Mouse (Mus musculus) bone marrow, adult 2 months (tissue): Measurements from ENCODE around the gene Arhgef10l. TPM values are rescaled to one million over a fixed set of nuclear protein-coding genes. Genes with fewer than 3 reads are reported as not detected.

Experiments used
- H3K27ac ChIP-seq: fragments of 200-500 bp; 2 replicates; pipeline ENCODE4 v1.5.1; 2012; ENCODE audit warnings: low read depth, mild to moderate bottlenecking, control low read depth, inconsistent platforms, low read length; ENCODE audit not compliant: control insufficient read depth, poor library complexity, insufficient read depth
- H3K4me1 ChIP-seq: fragments of 200-500 bp; 2 replicates; pipeline ENCODE4 v1.6.1; 2011; ENCODE audit warnings: low read length; ENCODE audit not compliant: control insufficient read depth, insufficient read depth
- H3K4me3 ChIP-seq: fragments of 200-500 bp; replicated peaks from 2 replicates; pipeline ENCODE3; 2011; ENCODE audit warnings: mild to moderate bottlenecking, low read depth, low read length, control low read depth; ENCODE audit not compliant: control insufficient read depth
- CTCF ChIP-seq: fragments of 200-500 bp; IDR thresholded peaks from 2 replicates; pipeline ENCODE4 v1.5.1; 2011; ENCODE audit warnings: low read length, control low read depth; ENCODE audit not compliant: control insufficient read depth, insufficient read depth
- POLR2A ChIP-seq: fragments of 200-500 bp; IDR thresholded peaks from 2 replicates; pipeline ENCODE4 v1.6.1; 2011; ENCODE audit warnings: low read depth, mild to moderate bottlenecking, control low read depth, low read length, borderline replicate concordance; ENCODE audit not compliant: control insufficient read depth
- WGBS: fragments of 180-500 bp; shearing (Covaris S2); methylation state at CpG from one replicate; pipeline ENCODE4 v1.1.7; 2018; 5-methylcytosine and 5-hydroxymethylcytosine counted together
- polyA plus RNA-seq: library from polyadenylated mRNA; stranded (reverse); fragments of >200 nt; gene quantifications from 2 replicates; pipeline ENCODE4 v1.2.4, GENCODE M21; 2011; ENCODE audit warnings: low replicate concordance; ENCODE audit not compliant: missing spikeins, insufficient read depth, insufficient read length

Gene Arhgef10l
- polyA plus RNA-seq, 1 experiment: 11.0 TPM

- peaks cover 2% of the 10 kb centered on the region for H3K4me1 ChIP-seq
- TF ChIP-seq POLR2A (no peak), CTCF (peak; percentile 51)
Observed at GRCm38 (mm10) chr4:140559862-140560261, 106.0 kb downstream of the Arhgef10l start.

DNA sequence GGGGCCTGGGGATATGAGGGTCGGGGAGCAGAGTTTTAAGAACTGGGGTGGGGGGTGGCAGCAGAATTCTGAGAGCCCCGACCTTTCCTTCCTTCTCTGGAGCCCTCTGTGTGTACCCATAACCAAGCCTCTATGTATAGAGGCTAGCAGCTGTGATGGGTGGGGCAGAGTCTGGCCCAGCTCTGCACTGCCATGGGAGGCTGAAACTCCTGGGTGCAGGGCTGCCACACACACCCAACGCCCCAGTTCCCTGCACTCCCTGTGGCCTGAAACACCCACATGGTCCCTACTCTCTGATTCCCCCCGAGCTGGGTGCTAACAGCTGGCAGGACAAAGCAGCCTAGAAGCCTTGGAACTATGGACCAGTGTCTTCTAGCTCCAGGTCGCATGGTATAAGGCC lies 107.6 kb downstream of the Arhgef10l start:
- TF ChIP-seq CTCF: no peak
- no peak for TF ChIP-seq POLR2A
- no peak overlapping the region for H3K4me3 ChIP-seq
- WGBS: 78% methylated on average over 5 of the region's 5 CpGs

More at GRCm38 (mm10) chr4:140559862-140560261, 106.0 kb downstream of the Arhgef10l start:
- 60% methylated on average over 4 of the region's 4 CpGs for WGBS
- Histone ChIP-seq H3K4me3 (no peak overlapping the region), H3K27ac (no peak overlapping the region)

GRCm38 (mm10) chr4:140556561-140556960 lies 109.3 kb downstream of the Arhgef10l start:
- Histone ChIP-seq H3K4me1 (peaks cover 2% of the 10 kb centered on the region), H3K4me3 (no peak overlapping the region), H3K27ac (no peak overlapping the region)
- TF ChIP-seq CTCF (no peak), POLR2A (no peak)
- WGBS: 85% methylated on average over 10 of the region's 10 CpGs

More for the DNA sequence above, 107.6 kb downstream of the Arhgef10l start:
- Histone ChIP-seq H3K27ac (no peak overlapping the region), H3K4me1 (peaks cover 2% of the 10 kb centered on the region)

- Histone ChIP-seq H3K27ac (no peak overlapping the region), H3K4me3 (no peak overlapping the region), H3K4me1 (no peaks in the 10 kb centered on the region)
- WGBS: 52% methylated on average over 7 of the region's 7 CpGs
- peak; percentile 86 for TF ChIP-seq CTCF
- TF ChIP-seq POLR2A: no peak
Observed at GRCm38 (mm10) chr4:140555273-140555672, 110.5 kb downstream of the Arhgef10l start.

GRCm38 (mm10) chr4:140554552-140554951 lies 111.3 kb downstream of the Arhgef10l start:
- WGBS: 58% methylated on average over 4 of the region's 4 CpGs
- no peak overlapping the region for H3K27ac ChIP-seq
- H3K4me3 ChIP-seq: no peak overlapping the region
- H3K4me1 ChIP-seq: no peaks in the 10 kb centered on the region
- TF ChIP-seq POLR2A (no peak), CTCF (no peak)

GRCm38 (mm10) chr4:140551766-140552165 lies 114.0 kb downstream of the Arhgef10l start:
- H3K4me1 ChIP-seq: no peaks in the 10 kb centered on the region
- 91% methylated on average over 17 of the region's 17 CpGs for WGBS
- H3K4me3 ChIP-seq: no peak overlapping the region
- TF ChIP-seq POLR2A: no peak
- TF ChIP-seq CTCF: no peak
- H3K27ac ChIP-seq: no peak overlapping the region

GRCm38 (mm10) chr4:140550670-140551069 lies 115.1 kb downstream of the Arhgef10l start:
- no peak for TF ChIP-seq POLR2A
- no peak for TF ChIP-seq CTCF
- Histone ChIP-seq H3K4me3 (no peak overlapping the region), H3K27ac (no peak overlapping the region), H3K4me1 (no peaks in the 10 kb centered on the region)
- WGBS: 82% methylated on average over 6 of the region's 6 CpGs

DNA sequence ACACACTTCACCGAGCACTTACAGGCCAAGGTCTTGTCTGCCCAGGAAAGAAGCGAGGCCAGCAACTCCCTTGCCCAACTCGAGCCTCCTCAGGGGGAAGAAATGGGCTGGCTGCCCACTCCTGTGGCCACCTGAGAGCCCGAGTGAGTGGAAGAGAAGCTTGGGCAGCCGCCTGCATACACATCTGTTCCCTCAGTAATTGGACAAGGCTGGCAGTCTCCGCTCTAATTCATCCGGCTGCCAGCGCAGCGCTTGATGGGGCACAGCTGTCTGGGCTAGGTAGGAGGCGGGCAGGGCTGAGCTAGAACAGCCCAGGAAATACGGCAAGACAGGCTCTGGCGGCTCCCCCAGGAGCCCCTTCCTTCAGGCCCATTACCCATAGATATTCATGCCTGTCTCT lies 115.8 kb downstream of the Arhgef10l start:
- 82% methylated on average over 12 of the region's 12 CpGs for WGBS
- TF ChIP-seq CTCF: no peak
- TF ChIP-seq POLR2A: no peak
- Histone ChIP-seq H3K4me1 (no peaks in the 10 kb centered on the region), H3K4me3 (no peak overlapping the region), H3K27ac (no peak overlapping the region)

DNA sequence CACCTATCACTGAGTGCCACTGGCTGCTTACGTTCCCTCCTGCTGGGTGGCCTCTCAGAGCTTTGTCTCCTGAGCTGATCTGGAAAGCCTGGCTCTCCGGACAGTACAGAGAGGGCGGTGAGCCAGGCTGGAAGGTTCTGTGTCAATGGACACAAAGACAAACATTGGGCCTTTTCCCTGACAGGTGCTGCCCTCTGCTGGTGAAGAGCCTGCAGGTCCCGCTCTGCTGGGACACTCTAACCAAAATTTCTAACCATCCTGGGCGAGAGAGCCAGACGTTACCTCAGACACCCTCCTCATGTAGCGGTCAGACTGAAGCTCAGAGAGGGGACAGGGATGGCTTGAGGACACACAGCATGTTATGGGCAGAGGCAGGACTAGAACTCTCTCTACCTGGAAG lies 118.3 kb downstream of the Arhgef10l start:
- no peak overlapping the region for H3K4me3 ChIP-seq
- H3K4me1 ChIP-seq: no peaks in the 10 kb centered on the region
- 50% methylated on average over 7 of the region's 7 CpGs for WGBS
- H3K27ac ChIP-seq: no peak overlapping the region
- TF ChIP-seq POLR2A: no peak
- peak; percentile 73 for TF ChIP-seq CTCF
